Mouse (Mus musculus) midbrain, embryonic 14.5 days (tissue): ENCODE results near the gene Stk32c. TPM values are rescaled to one million over a fixed set of nuclear protein-coding genes. Genes with fewer than 3 reads are reported as not detected.

Experiments
- ATAC-seq: fragments of 200-750 bp; cut with Nextera tagmentation; 2 replicates; pipeline ENCODE4 v1.8.0; 2017; ENCODE audit warnings: moderate number of reproducible peaks, moderate library complexity; ENCODE audit not compliant: low FRiP score, low TSS enrichment
- DNase-seq: peaks from one replicate; pipeline ENCODE4 v3.0.0-alpha.2; 2015
- H3K27ac ChIP-seq: fragments of 300-500 bp; sonication (generic); replicated peaks from 2 replicates; pipeline ENCODE4 v1.5.1; 2014; ENCODE audit warnings: mild to moderate bottlenecking, low read depth, low read length, moderate library complexity
- H3K27me3 ChIP-seq: fragments of 300-500 bp; sonication (generic); 2 replicates; pipeline ENCODE4 v1.6.1; 2014; ENCODE audit warnings: low read length, control low read depth, mixed read lengths; ENCODE audit not compliant: control insufficient read depth, insufficient read depth
- H3K36me3 ChIP-seq: fragments of 300-500 bp; sonication (generic); 2 replicates; pipeline ENCODE4 v1.6.1; 2014; ENCODE audit warnings: low read length, control low read depth; ENCODE audit not compliant: control insufficient read depth, insufficient read depth
- H3K4me1 ChIP-seq: fragments of 300-500 bp; sonication (generic); 2 replicates; pipeline ENCODE4 v1.6.1; 2014; ENCODE audit warnings: mild to moderate bottlenecking, antibody characterized with exemption, low read length, control low read depth; ENCODE audit not compliant: control insufficient read depth, insufficient read depth
- H3K4me2 ChIP-seq: fragments of 300-500 bp; sonication (generic); 2 replicates; pipeline ENCODE4 v1.6.1; 2014; ENCODE audit warnings: mild to moderate bottlenecking, low read length, moderate library complexity
- H3K4me3 ChIP-seq: fragments of 300-500 bp; sonication (generic); replicated peaks from 2 replicates; pipeline ENCODE4 v1.5.1; 2014; ENCODE audit warnings: low read depth, low read length
- H3K9ac ChIP-seq: fragments of 300-500 bp; sonication (generic); replicated peaks from 2 replicates; pipeline ENCODE4 v1.6.1; 2014; ENCODE audit warnings: mild to moderate bottlenecking, low read length, moderate library complexity
- H3K9me3 ChIP-seq: fragments of 300-500 bp; sonication (generic); 2 replicates; pipeline ENCODE4 v1.6.1; 2016; ENCODE audit warnings: low read length, control low read depth, mixed read lengths; ENCODE audit not compliant: control insufficient read depth
- WGBS: fragments of 180-500 bp; shearing (Covaris S2); extraction: QIAGEN DNeasy Blood & Tissue Kit; methylation state at CpG from one replicate; pipeline ENCODE4 v1.1.7; 2014; 5-methylcytosine and 5-hydroxymethylcytosine counted together
- polyA plus RNA-seq: library from polyadenylated mRNA; unstranded; fragments of >200 nt; fragmentation: Nextera tagmentation; extraction: Ambion mirVana; gene quantifications from 2 replicates; pipeline ENCODE4 v1.2.1, GENCODE M21; 2014

The Stk32c gene
- polyA plus RNA-seq, 1 experiment from 2014 or later: 0.99 TPM

DNA sequence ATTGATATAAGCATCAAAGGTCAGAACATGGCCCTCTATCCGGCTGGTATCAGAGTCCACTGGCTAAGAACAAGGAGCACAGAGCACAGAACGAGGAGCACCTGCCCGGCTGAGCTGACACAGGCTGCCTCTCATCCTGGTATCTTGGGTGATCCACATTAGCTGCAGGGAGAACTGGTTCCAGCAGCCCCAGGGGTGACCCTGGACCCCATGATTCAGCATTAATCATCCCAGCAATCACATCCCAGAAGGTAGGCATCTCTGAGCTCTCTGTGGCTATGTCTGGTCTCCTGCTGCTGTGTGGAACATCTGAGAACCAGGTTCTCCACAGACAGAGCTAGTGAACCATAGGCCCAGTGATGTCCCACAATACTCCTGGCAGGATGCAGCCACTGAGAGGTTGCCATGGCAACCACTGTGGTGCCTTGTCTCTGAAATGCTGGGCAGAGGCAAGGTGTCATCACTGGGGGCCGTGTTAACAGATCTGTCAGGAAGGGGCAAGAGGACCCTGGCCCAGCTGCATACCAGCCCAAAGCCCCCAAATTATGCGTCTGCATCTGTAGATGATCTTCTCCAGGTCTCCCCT is 76.1 kb downstream of the Stk32c start:
- Histone ChIP-seq H3K4me3 (no peak overlapping the region), H3K9me3 (no peaks in the 10 kb centered on the region), H3K9ac (no peak overlapping the region), H3K36me3 (no peaks in the 10 kb centered on the region), H3K27ac (peak overlapping the region; percentile 58; the same call in 1 of the 2 replicates), H3K27me3 (no peaks in the 10 kb centered on the region), H3K4me2 (no peak overlapping the region), H3K4me1 (peaks cover 30% of the 10 kb centered on the region)
- ATAC-seq (no peak), DNase-seq (peak; percentile 84)
- 54% methylated on average over 5 of the region's 5 CpGs for WGBS

DNA sequence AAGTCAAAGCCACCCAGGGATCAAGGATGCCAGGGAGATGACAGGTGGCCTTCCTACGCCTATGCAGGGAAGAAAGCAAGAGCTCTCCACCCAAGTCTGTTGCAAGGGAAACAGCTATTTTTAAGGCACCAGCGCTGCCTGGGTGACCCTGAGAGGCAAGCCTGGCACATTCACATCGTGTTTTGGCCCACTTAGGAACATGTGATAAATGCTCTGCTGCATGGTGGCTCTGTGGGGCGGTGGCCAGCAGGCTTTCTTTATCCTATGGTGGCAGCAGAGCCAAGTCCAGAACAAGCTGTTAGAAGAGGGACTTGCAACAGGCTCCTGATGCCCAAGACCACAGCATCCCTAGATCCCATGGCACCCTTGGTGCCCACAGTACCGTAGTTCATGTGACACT is 77.9 kb downstream of the Stk32c start:
- Histone ChIP-seq H3K4me2 (no peak overlapping the region), H3K27me3 (no peaks in the 10 kb centered on the region), H3K27ac (no peak overlapping the region), H3K4me3 (no peak overlapping the region), H3K9me3 (no peaks in the 10 kb centered on the region), H3K4me1 (peaks cover 24% of the 10 kb centered on the region), H3K9ac (no peak overlapping the region), H3K36me3 (no peaks in the 10 kb centered on the region)
- ATAC-seq: no peak
- DNase-seq: no peak
- 86% methylated on average over 5 of the region's 5 CpGs for WGBS

DNA sequence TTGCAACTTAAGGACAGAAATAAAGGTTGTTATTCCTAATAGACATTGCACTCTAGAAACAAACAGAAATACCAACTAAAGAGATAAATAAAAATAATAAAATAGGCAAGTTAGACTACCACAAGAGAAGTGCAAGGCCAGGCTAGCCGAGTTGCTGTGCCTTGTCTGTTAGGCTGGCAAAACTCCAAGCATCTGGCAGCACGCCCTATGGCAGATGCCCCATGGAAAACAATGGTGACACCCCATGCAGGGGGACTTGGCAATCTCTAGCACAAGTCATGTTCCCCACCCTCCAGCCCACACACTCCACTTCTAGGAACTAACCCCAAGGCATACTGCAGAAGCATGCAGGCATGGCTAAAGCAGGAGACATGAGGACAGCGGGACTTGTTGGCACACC is 79.7 kb downstream of the Stk32c start:
- no peaks in the 10 kb centered on the region for H3K27me3 ChIP-seq
- H3K4me3 ChIP-seq: no peak overlapping the region
- H3K27ac ChIP-seq: no peak overlapping the region
- no peak overlapping the region for H3K4me2 ChIP-seq
- peaks cover 17% of the 10 kb centered on the region for H3K4me1 ChIP-seq
- no peak overlapping the region for H3K9ac ChIP-seq
- 68% methylated on average over 3 of the region's 3 CpGs for WGBS
- H3K36me3 ChIP-seq: no peaks in the 10 kb centered on the region
- peak; percentile 62 for DNase-seq
- ATAC-seq: no peak
- no peaks in the 10 kb centered on the region for H3K9me3 ChIP-seq

- no peak overlapping the region for H3K9ac ChIP-seq
- ATAC-seq (no peak), DNase-seq (no peak)
- H3K27me3 ChIP-seq: no peaks in the 10 kb centered on the region
- no peak overlapping the region for H3K4me3 ChIP-seq
- no peak overlapping the region for H3K4me2 ChIP-seq
- no peak overlapping the region for H3K27ac ChIP-seq
- WGBS: 76% methylated on average over 8 of the region's 8 CpGs
- no peaks in the 10 kb centered on the region for H3K36me3 ChIP-seq
- H3K9me3 ChIP-seq: no peaks in the 10 kb centered on the region
- peaks cover 10% of the 10 kb centered on the region for H3K4me1 ChIP-seq
Measured at GRCm38 (mm10) chr7:139131538-139131937, 81.6 kb downstream of the Stk32c start.

- H3K36me3 ChIP-seq: no peaks in the 10 kb centered on the region
- no peak overlapping the region for H3K4me2 ChIP-seq
- 44% methylated on average over 6 of the region's 6 CpGs for WGBS
- no peak overlapping the region for H3K27ac ChIP-seq
- ATAC-seq (no peak), DNase-seq (peak; percentile 27)
- H3K4me3 ChIP-seq: no peak overlapping the region
- peaks cover 6% of the 10 kb centered on the region; the same call in 1 of the 2 replicates for H3K4me1 ChIP-seq
- no peak overlapping the region for H3K9ac ChIP-seq
- H3K9me3 ChIP-seq: no peaks in the 10 kb centered on the region
- no peaks in the 10 kb centered on the region for H3K27me3 ChIP-seq
Measured at GRCm38 (mm10) chr7:139130361-139130760, 82.7 kb downstream of the Stk32c start.

DNA sequence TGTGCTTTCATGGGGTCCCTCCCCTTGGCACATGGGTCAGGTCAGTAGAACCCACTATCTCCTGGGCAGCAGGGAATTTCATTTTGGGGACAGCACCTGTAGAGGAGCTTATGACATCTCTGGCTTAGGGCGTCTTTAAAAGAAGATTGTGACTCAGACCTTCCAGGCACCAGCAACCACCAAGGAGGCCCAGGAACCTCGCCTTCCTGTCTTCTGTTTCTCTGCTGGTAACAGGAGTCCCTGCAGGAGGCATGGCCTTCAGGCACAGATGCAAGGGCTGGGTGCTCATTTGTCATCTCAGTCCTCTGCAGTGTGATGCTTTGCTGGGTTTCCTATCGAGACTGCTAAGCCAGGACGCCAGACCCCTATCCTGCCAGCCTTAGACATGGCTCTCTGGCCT is 84.1 kb downstream of the Stk32c start:
- H3K4me3 ChIP-seq: no peak overlapping the region
- H3K36me3 ChIP-seq: no peaks in the 10 kb centered on the region
- no peak overlapping the region for H3K4me2 ChIP-seq
- no peak for DNase-seq
- H3K9me3 ChIP-seq: no peaks in the 10 kb centered on the region
- 78% methylated on average over 4 of the region's 4 CpGs for WGBS
- no peak for ATAC-seq
- H3K27ac ChIP-seq: no peak overlapping the region
- no peaks in the 10 kb centered on the region for H3K27me3 ChIP-seq
- peaks cover 6% of the 10 kb centered on the region; the same call in 1 of the 2 replicates for H3K4me1 ChIP-seq
- H3K9ac ChIP-seq: no peak overlapping the region

GRCm38 (mm10) chr7:139126549-139126948 is 86.6 kb downstream of the Stk32c start:
- Histone ChIP-seq H3K9me3 (no peaks in the 10 kb centered on the region), H3K9ac (no peak overlapping the region), H3K4me3 (no peak overlapping the region), H3K4me1 (0 out of 2 replicates have a peak, but pooled peaks cover 3% of the 10 kb centered on the region), H3K36me3 (no peaks in the 10 kb centered on the region), H3K4me2 (no peak overlapping the region), H3K27ac (no peak overlapping the region), H3K27me3 (no peaks in the 10 kb centered on the region)
- 70% methylated on average over 7 of the region's 7 CpGs for WGBS
- ATAC-seq (no peak), DNase-seq (no peak)

- H3K36me3 ChIP-seq: no peaks in the 10 kb centered on the region
- ATAC-seq: no peak
- no peak overlapping the region for H3K9ac ChIP-seq
- H3K9me3 ChIP-seq: no peaks in the 10 kb centered on the region
- H3K27me3 ChIP-seq: no peaks in the 10 kb centered on the region
- H3K27ac ChIP-seq: no peak overlapping the region
- no peak for DNase-seq
- H3K4me3 ChIP-seq: no peak overlapping the region
- 0 out of 2 replicates have a peak, but pooled peaks cover 3% of the 10 kb centered on the region for H3K4me1 ChIP-seq
- 93% methylated on average over 4 of the region's 4 CpGs for WGBS
- no peak overlapping the region for H3K4me2 ChIP-seq
Measured at GRCm38 (mm10) chr7:139125881-139126280, 87.2 kb downstream of the Stk32c start.

DNA sequence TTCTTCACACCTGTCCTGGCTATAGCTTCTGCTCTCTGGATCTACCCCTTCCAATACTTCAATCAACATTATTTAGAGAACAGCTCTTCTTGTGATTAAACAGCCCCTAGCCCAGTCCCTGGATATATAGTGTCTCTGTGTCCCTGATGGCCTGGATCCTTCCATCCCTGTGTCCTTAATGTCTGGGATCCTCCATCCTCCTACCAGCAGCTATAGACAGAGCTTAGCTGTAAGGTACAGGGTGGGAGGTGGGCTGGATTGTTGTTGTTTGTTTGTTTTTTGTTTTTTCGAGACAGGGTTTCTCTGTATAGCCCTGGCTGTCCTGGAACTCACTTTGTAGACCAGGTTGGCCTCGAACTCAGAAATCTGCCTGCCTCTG is 93.3 kb downstream of the Stk32c start:
- Histone ChIP-seq H3K4me2 (no peak overlapping the region), H3K4me1 (no peaks in the 10 kb centered on the region), H3K27ac (no peak overlapping the region), H3K27me3 (no peaks in the 10 kb centered on the region), H3K9me3 (no peaks in the 10 kb centered on the region), H3K36me3 (no peaks in the 10 kb centered on the region), H3K9ac (no peak overlapping the region), H3K4me3 (no peak overlapping the region)
- 65% methylated on average over 2 of the region's 2 CpGs for WGBS
- ATAC-seq (no peak), DNase-seq (no peak)
